Mouse (Mus musculus): ENCODE measurements around the gene Lrig1. TPM values are rescaled to one million over a fixed set of nuclear protein-coding genes. Genes with fewer than 3 reads are reported as not detected.
A peak's percentile ranks its signal among the peaks of the same experiment; 100 is the strongest.

Gene Lrig1
- total and polyA plus RNA-seq, 2 experiments from 2014 or later = 16.6 to 90.8 TPM

DNA sequence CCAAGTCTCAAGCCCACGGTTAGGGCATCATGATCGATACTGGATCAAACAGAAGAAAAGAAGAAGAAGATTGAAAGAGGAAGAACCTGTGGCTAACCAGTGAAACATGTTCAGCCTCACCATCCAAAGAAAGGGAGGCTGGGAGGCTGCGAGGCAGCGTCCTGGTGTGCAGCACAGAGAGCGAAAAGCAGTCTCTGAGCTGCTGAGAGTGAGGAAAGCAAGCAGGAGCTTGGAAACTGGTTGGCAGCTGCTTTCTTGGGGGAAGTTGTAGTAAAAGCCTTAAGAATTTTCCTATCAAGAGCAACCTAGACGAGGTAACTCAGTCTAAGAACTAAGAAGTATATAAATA lies 17.7 kb downstream of the Lrig1 start:
- DNase-seq (ENCODE audit: low spot score) (no peak), ATAC-seq (ENCODE audit: low FRiP score) (no peak)
- H3K4me3 ChIP-seq (ENCODE audit: low read depth, low read length) = no peak overlapping the region
- H3K36me3 ChIP-seq (ENCODE audit: insufficient read depth, low read length) = no peaks in the 10 kb centered on the region
- 49% methylated on average over 6 of the region's 6 CpGs for WGBS
- H3K4me2 ChIP-seq (ENCODE audit: low read depth, low read length, poor library complexity, severe bottlenecking) = no peak overlapping the region; the same call in 1 of the 2 replicates
- H3K9me3 ChIP-seq (ENCODE audit: low read length) = no peaks in the 10 kb centered on the region
- H3K9ac ChIP-seq (replicated peaks; ENCODE audit: low read length, poor library complexity, severe bottlenecking) = no peak overlapping the region
- no peak overlapping the region for H3K27ac ChIP-seq (ENCODE audit: low read depth, low read length)
- TF ChIP-seq CTCF (IDR thresholded peaks at IDR 0.05) = no peak
- peaks cover 3% of the 10 kb centered on the region; the same call in 1 of the 2 replicates for H3K4me1 ChIP-seq (ENCODE audit: insufficient read depth, low read length)
- H3K27me3 ChIP-seq (ENCODE audit: insufficient read depth, low read length) = no peaks in the 10 kb centered on the region

GRCm38 (mm10) chr6:94681446-94682269 lies 18.3 kb downstream of the Lrig1 start:
- no peaks in the 10 kb centered on the region for H3K36me3 ChIP-seq (ENCODE audit: insufficient read depth, low read length)
- peak overlapping the region; percentile 13; the same call in 1 of the 2 replicates for H3K4me2 ChIP-seq (ENCODE audit: low read depth, low read length, poor library complexity, severe bottlenecking)
- ATAC-seq (ENCODE audit: low FRiP score) (no peak), DNase-seq (ENCODE audit: low spot score) (peak; percentile 64)
- no peaks in the 10 kb centered on the region for H3K9me3 ChIP-seq (ENCODE audit: low read length)
- H3K27me3 ChIP-seq (ENCODE audit: insufficient read depth, low read length) = no peaks in the 10 kb centered on the region
- TF ChIP-seq CTCF (IDR thresholded peaks at IDR 0.05) = no peak
- WGBS = 46% methylated on average over 15 of the region's 15 CpGs
- peaks cover 7% of the 10 kb centered on the region; the same call in 1 of the 2 replicates for H3K4me1 ChIP-seq (ENCODE audit: insufficient read depth, low read length)
- H3K4me3 ChIP-seq (ENCODE audit: low read depth, low read length) = no peak overlapping the region
- no peak overlapping the region for H3K27ac ChIP-seq (ENCODE audit: low read depth, low read length)
- no peak overlapping the region for H3K9ac ChIP-seq (replicated peaks; ENCODE audit: low read length, poor library complexity, severe bottlenecking)

DNA sequence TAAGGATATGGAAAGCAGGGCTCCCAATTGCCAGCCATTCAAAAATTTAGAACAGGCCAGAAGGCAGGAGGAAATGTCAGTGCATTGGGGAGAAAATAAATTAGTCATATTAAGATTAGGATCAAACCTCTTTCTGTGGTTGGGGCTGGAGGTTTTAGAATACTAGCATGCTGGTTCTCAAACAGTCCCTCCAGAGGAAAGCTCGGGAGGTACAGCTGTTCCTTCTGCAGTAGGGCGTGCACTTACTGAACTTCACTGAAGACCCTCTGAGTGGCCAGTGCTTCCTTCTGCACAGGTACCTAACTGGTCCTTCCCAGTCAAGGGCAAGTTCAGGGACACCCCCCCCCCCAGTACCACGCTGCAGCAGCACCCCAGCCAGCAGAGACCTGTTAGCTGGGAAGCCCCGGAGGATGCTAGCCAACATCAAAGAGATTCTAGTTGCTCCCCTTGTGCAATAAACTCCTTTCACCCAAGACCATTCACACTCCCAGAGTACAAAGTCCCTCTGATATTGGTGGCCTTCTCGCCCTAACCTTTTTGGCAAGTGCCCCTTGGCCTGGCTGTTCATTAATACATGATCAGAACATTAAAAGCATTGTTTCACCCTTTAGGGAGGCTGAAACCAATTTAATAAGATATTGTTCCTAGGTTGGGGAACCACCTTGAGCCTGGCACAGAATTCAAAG lies 19.1 kb downstream of the Lrig1 start:
- no peak for DNase-seq (ENCODE audit: low spot score)
- Histone ChIP-seq H3K27ac (ENCODE audit: low read depth, low read length) (0 out of 2 replicates have a peak overlapping the region, but pooled peaks have one; percentile 6), H3K4me2 (ENCODE audit: low read depth, low read length, poor library complexity, severe bottlenecking) (peak overlapping the region; percentile 13; the same call in 1 of the 2 replicates)

DNA sequence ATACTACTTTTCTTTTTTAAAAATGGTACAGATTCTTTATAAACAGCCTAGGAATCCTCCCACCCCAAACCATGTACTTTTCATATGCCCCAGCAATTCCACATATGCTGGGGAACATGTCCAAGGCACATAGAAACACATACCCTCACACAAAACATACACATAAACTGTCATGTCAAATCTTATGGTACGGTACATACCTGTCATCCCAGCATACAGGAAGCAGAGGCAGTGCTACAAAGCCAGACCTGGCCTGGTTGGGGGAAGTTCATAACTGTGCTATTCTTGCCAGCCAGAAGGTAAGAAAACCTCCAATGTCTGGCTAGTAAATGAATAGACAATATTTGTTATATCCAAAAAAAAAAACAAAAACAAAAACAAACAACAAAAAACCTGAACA lies 20.7 kb downstream of the Lrig1 start:
- 88% methylated on average over 1 of the region's 1 CpGs for WGBS
- Histone ChIP-seq H3K27ac (ENCODE audit: low read depth, low read length) (no peak overlapping the region; the same call in 1 of the 2 replicates), H3K9me3 (ENCODE audit: low read length) (no peaks in the 10 kb centered on the region), H3K4me1 (ENCODE audit: insufficient read depth, low read length) (0 out of 2 replicates have a peak, but pooled peaks cover 7% of the 10 kb centered on the region), H3K4me3 (ENCODE audit: low read depth, low read length) (no peak overlapping the region), H3K4me2 (ENCODE audit: low read depth, low read length, poor library complexity, severe bottlenecking) (no peak overlapping the region), H3K9ac (replicated peaks; ENCODE audit: low read length, poor library complexity, severe bottlenecking) (no peak overlapping the region), H3K27me3 (ENCODE audit: insufficient read depth, low read length) (no peaks in the 10 kb centered on the region), H3K36me3 (ENCODE audit: insufficient read depth, low read length) (no peaks in the 10 kb centered on the region)
- ATAC-seq (ENCODE audit: low FRiP score) (no peak), DNase-seq (ENCODE audit: low spot score) (no peak)
- TF ChIP-seq CTCF (IDR thresholded peaks at IDR 0.05) = no peak

More for the DNA sequence above, 19.1 kb downstream of the Lrig1 start:
- WGBS = 58% methylated on average over 5 of the region's 5 CpGs
- no peaks in the 10 kb centered on the region for H3K27me3 ChIP-seq (ENCODE audit: insufficient read depth, low read length)
- H3K4me3 ChIP-seq (ENCODE audit: low read depth, low read length) = no peak overlapping the region
- H3K36me3 ChIP-seq (ENCODE audit: insufficient read depth, low read length) = no peaks in the 10 kb centered on the region
- TF ChIP-seq CTCF (IDR thresholded peaks at IDR 0.05) = no peak
- H3K9me3 ChIP-seq (ENCODE audit: low read length) = no peaks in the 10 kb centered on the region
- no peak overlapping the region for H3K9ac ChIP-seq (replicated peaks; ENCODE audit: low read length, poor library complexity, severe bottlenecking)
- H3K4me1 ChIP-seq (ENCODE audit: insufficient read depth, low read length) = peaks cover 10% of the 10 kb centered on the region; the same call in 1 of the 2 replicates
- ATAC-seq (ENCODE audit: low FRiP score) = peak; percentile 34; the same call in 1 of the 2 replicates

- Histone ChIP-seq H3K4me3 (ENCODE audit: low read depth, low read length) (no peak overlapping the region), H3K4me1 (ENCODE audit: insufficient read depth, low read length) (peaks cover 7% of the 10 kb centered on the region; the same call in 1 of the 2 replicates), H3K27ac (ENCODE audit: low read depth, low read length) (no peak overlapping the region; the same call in 1 of the 2 replicates), H3K9me3 (ENCODE audit: low read length) (no peaks in the 10 kb centered on the region), H3K9ac (replicated peaks; ENCODE audit: low read length, poor library complexity, severe bottlenecking) (no peak overlapping the region), H3K4me2 (ENCODE audit: low read depth, low read length, poor library complexity, severe bottlenecking) (no peak overlapping the region), H3K36me3 (ENCODE audit: insufficient read depth, low read length) (no peaks in the 10 kb centered on the region), H3K27me3 (ENCODE audit: insufficient read depth, low read length) (no peaks in the 10 kb centered on the region)
- no peak for TF ChIP-seq CTCF (IDR thresholded peaks at IDR 0.05)
- DNase-seq (ENCODE audit: low spot score) (no peak), ATAC-seq (ENCODE audit: low FRiP score) (no peak)
- whole genome bisulfite sequencing = 39% methylated on average over 6 of the region's 6 CpGs
These were observed 21.4 kb downstream of the Lrig1 start for GRCm38 (mm10) chr6:94678377-94679164.

Data from midbrain, postnatal 0 days (tissue).